In the genomic region with DNA sequence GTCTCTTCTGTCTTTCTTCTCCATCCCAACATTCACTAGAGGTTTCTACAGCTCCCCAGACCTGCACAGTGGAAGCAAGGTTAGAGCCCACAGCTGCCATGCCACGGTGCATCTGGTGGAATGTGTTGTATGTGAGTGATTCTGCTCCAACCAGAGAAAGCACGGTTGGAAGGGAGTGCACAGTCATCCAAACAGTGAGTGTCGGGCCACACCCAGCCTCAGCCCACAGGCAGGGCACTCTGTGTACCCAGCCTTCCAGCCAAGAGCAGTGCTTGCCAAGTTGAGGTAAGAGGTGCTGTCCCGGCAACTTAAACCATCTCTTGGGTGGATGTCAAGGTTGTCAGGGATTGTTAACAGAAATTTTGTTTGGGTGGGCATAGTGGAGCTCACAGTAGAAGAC, we compare ENCODE assay signal across 18 mouse cellular contexts. TPM values are rescaled to one million over a fixed set of nuclear protein-coding genes. Genes with fewer than 3 reads are reported as not detected.
DNase-seq lines count a peak whose midpoint lies in the region; ATAC-seq lines count a peak whose summit lies in the region.
"Had no signal": no experiment of that assay in that cellular context is flagged by ENCODE, and none has a peak within 500 bp of the region (broad histone marks: within the 10 kb centered on the region; RNA-seq: fewer than 3 reads in every experiment).

No protein-coding gene starts in this region.

- no peak for DNase-seq in heart, adult 9 months (ENCODE audit: low spot score in 2 of 2)
- DNase-seq in NIH3T3 (ENCODE audit: low read depth) (peak; percentile 41), MN1 (ENCODE audit: low spot score) (no peak)
- DNase-seq in fat pad, adult 2 months (ENCODE audit: extremely low read depth, low read depth, low spot score): peak; percentile 75
- DNase-seq in right cerebral cortex, postnatal 10 days (ENCODE audit: low spot score in 2 of 2): no peak
- DNase-seq: adrenal gland, postnatal 25 days; cerebellum, postnatal 36 days; kidney, adult 9 months; left cerebral cortex, postnatal 4 days had no signal

- no peaks in the 10 kb centered on the region for H3K27me3 ChIP-seq in heart, embryonic 12.5 days (replicated peaks)
- H3K27me3 ChIP-seq in liver, embryonic 16.5 days (ENCODE audit: control insufficient read depth, insufficient read depth, low read depth, low read length): no peaks in the 10 kb centered on the region
- H3K27me3 ChIP-seq: embryonic facial prominence, embryonic 13.5 days had no signal

- 79% methylated on average over 4 of the region's 4 CpGs for WGBS in heart, embryonic 12.5 days
- WGBS in liver, embryonic 16.5 days (ENCODE audit: insufficient replicate concordance): 32% methylated on average over 4 of the region's 4 CpGs

- no peaks in the 10 kb centered on the region for H3K9me3 ChIP-seq in heart, embryonic 12.5 days (replicated peaks)
- H3K9me3 ChIP-seq in liver, embryonic 16.5 days (replicated peaks; ENCODE audit: control insufficient read depth, low read length): no peaks in the 10 kb centered on the region
- H3K9me3 ChIP-seq: embryonic facial prominence, embryonic 13.5 days had no signal

- no peak overlapping the region for H3K4me2 ChIP-seq in heart, embryonic 12.5 days
- H3K4me2 ChIP-seq in liver, embryonic 16.5 days (ENCODE audit: low read depth, low read length): no peak overlapping the region
- H3K4me2 ChIP-seq: embryonic facial prominence, embryonic 13.5 days had no signal

- H3K27ac ChIP-seq in heart, embryonic 12.5 days (ENCODE audit: poor library complexity, severe bottlenecking): no peak overlapping the region
- H3K27ac ChIP-seq in liver, embryonic 16.5 days (ENCODE audit: low read length): peak overlapping the region; percentile 8; the same call in 1 of the 2 replicates
- H3K27ac ChIP-seq: embryonic facial prominence, embryonic 13.5 days; layer of hippocampus, adult 2 months had no signal

- peak; percentile 78 for ATAC-seq in heart, embryonic 12.5 days (ENCODE audit: insufficient number of reproducible peaks, low FRiP score)
- peak; percentile 81 for ATAC-seq in liver, embryonic 16.5 days (ENCODE audit: low read depth)
- ATAC-seq in monocyte, adult 5-6 weeks (replicated peaks; ENCODE audit: insufficient number of reproducible peaks, low FRiP score, low TSS enrichment, poor library complexity, severe bottlenecking): no peak
- ATAC-seq: CD4-positive, CD25-positive, alpha-beta regulatory T cell, adult 4 months; hindbrain, embryonic 16.5 days had no signal

- H3K9ac ChIP-seq in heart, embryonic 12.5 days: no peak overlapping the region
- H3K9ac ChIP-seq in liver, embryonic 16.5 days (ENCODE audit: low read depth, low read length): no peak overlapping the region
- H3K9ac ChIP-seq: embryonic facial prominence, embryonic 13.5 days had no signal

- H3K36me3 ChIP-seq in heart, embryonic 12.5 days: no peaks in the 10 kb centered on the region
- H3K36me3 ChIP-seq in liver, embryonic 16.5 days (ENCODE audit: control insufficient read depth, insufficient read depth): no peaks in the 10 kb centered on the region
- H3K36me3 ChIP-seq: embryonic facial prominence, embryonic 13.5 days had no signal

- no peaks in the 10 kb centered on the region for H3K4me1 ChIP-seq in heart, embryonic 12.5 days (replicated peaks)
- H3K4me1 ChIP-seq in liver, embryonic 16.5 days (ENCODE audit: control insufficient read depth, low read depth, low read length): peaks cover 20% of the 10 kb centered on the region
- H3K4me1 ChIP-seq: embryonic facial prominence, embryonic 13.5 days had no signal

- H3K4me3 ChIP-seq in heart, embryonic 12.5 days: no peak overlapping the region
- H3K4me3 ChIP-seq in liver, embryonic 16.5 days (ENCODE audit: low read depth, low read length): no peak overlapping the region
- H3K4me3 ChIP-seq: embryonic facial prominence, embryonic 13.5 days; layer of hippocampus, adult 2 months; megakaryocyte, embryonic 14.5 days; myocyte had no signal

RNA-seq across cellular contexts. Expression of a gene that starts 10.6 kb away (rescaled TPM):
- 12.6 and 13.3 TPM in 2 replicates for polyA plus RNA-seq in heart, embryonic 12.5 days (2016; fragmentation: Nextera tagmentation; extraction: Ambion mirVana)
- 5.1 and 5.5 TPM in 2 replicates for polyA plus RNA-seq in liver, embryonic 16.5 days (2015; fragmentation: Nextera tagmentation; extraction: Ambion mirVana)
- total RNA-seq in monocyte, adult 5-6 weeks (2017): 2.1 to 4.9 TPM (median 3.3 TPM) in 3 replicates

RNA-seq across cellular contexts. Expression of a gene that starts 12.5 kb away (rescaled TPM):
- polyA plus RNA-seq in heart, embryonic 12.5 days (2016; fragmentation: Nextera tagmentation; extraction: Ambion mirVana): 49.7 and 52.7 TPM in 2 replicates
- 36.4 and 39.4 TPM in 2 replicates for polyA plus RNA-seq in liver, embryonic 16.5 days (2015; fragmentation: Nextera tagmentation; extraction: Ambion mirVana)
- 9.4 to 20.7 TPM (median 11.8 TPM) in 3 replicates for total RNA-seq in monocyte, adult 5-6 weeks (2017)

RNA-seq across cellular contexts. Expression of a gene that starts 47.2 kb away (rescaled TPM):
- not detected in 2 replicates for polyA plus RNA-seq in heart, embryonic 12.5 days (2016; fragmentation: Nextera tagmentation; extraction: Ambion mirVana)
- 0.46 and 0.88 TPM in 2 replicates for polyA plus RNA-seq in liver, embryonic 16.5 days (2015; fragmentation: Nextera tagmentation; extraction: Ambion mirVana)
- total RNA-seq in monocyte, adult 5-6 weeks (2017): 0.49 TPM in 1 of 3 replicates, not detected in the others
- total RNA-seq: adrenal gland, postnatal 25 days had no signal
- polyA plus RNA-seq: CD4-positive, CD25-positive, alpha-beta regulatory T cell, adult 4 months had no signal

Comparison
In these comparisons a context has a peak if more than half of its experiments do, and no peak if none do; other contexts are left out.
1. DNase-seq: peak in NIH3T3 (single experiment) and fat pad, adult 2 months (single experiment); none in heart, adult 9 months (0 of 2), MN1 (single experiment) and right cerebral cortex, postnatal 10 days (0 of 2).